Mouse (Mus musculus): ENCODE data around the gene Adamts15. TPM values are rescaled to one million over a fixed set of nuclear protein-coding genes. Genes with fewer than 3 reads are reported as not detected.

Adamts15 gene
- polyA plus RNA-seq, 1 experiment from 2014 or later: 0.91 TPM

DNA sequence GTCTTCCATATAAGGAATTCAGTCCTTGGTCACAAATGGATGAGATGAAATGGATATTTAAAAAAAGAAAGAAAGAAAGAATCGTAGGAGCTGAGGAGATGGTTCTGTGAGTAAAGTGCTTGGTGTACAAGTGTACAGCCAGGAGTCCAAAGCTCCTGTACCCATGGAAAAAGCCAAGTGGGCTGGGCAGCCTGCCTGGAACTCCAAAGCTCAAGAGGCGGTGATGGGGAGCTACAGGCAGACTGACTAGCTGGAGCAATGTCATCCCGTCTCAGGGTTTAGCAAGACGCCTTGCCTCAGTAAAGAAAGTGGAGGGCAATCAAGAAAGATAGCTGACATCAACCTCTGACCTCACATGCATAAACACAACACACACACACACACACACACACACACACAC is 41.5 kb upstream of the Adamts15 start:
- 71% methylated on average over 4 of the region's 4 CpGs for WGBS
- H3K27me3 ChIP-seq (replicated peaks; ENCODE audit: control insufficient read depth, insufficient read depth, low read length): no peaks in the 10 kb centered on the region
- no peak overlapping the region for H3K4me2 ChIP-seq (replicated peaks; ENCODE audit: low read depth)
- TF ChIP-seq CTCF (IDR thresholded peaks at IDR 0.05; ENCODE audit: low read depth): no peak
- H3K36me3 ChIP-seq (ENCODE audit: control insufficient read depth, insufficient read depth): no peaks in the 10 kb centered on the region
- no peak overlapping the region for H3K9ac ChIP-seq (ENCODE audit: low read depth, low read length)
- no peaks in the 10 kb centered on the region for H3K9me3 ChIP-seq (ENCODE audit: control insufficient read depth)
- ATAC-seq: no peak
- no peaks in the 10 kb centered on the region for H3K4me1 ChIP-seq (replicated peaks; ENCODE audit: control insufficient read depth, insufficient read depth, low read length)
- no peak overlapping the region for H3K27ac ChIP-seq (ENCODE audit: low read depth, low read length)
- no peak overlapping the region for H3K4me3 ChIP-seq (ENCODE audit: low read depth, low read length)

GRCm38 (mm10) chr9:30955246-30955645 is 33.0 kb upstream of the Adamts15 start:
- Histone ChIP-seq H3K36me3 (ENCODE audit: control insufficient read depth, insufficient read depth) (no peaks in the 10 kb centered on the region), H3K4me3 (ENCODE audit: low read depth, low read length) (no peak overlapping the region), H3K9me3 (ENCODE audit: control insufficient read depth) (no peaks in the 10 kb centered on the region), H3K4me2 (replicated peaks; ENCODE audit: low read depth) (no peak overlapping the region), H3K27ac (ENCODE audit: low read depth, low read length) (no peak overlapping the region), H3K4me1 (replicated peaks; ENCODE audit: control insufficient read depth, insufficient read depth, low read length) (no peaks in the 10 kb centered on the region), H3K27me3 (replicated peaks; ENCODE audit: control insufficient read depth, insufficient read depth, low read length) (no peaks in the 10 kb centered on the region), H3K9ac (ENCODE audit: low read depth, low read length) (no peak overlapping the region)
- no peak for TF ChIP-seq CTCF (IDR thresholded peaks at IDR 0.05; ENCODE audit: low read depth)
- no peak for ATAC-seq
- 84% methylated on average over 9 of the region's 9 CpGs for WGBS

DNA sequence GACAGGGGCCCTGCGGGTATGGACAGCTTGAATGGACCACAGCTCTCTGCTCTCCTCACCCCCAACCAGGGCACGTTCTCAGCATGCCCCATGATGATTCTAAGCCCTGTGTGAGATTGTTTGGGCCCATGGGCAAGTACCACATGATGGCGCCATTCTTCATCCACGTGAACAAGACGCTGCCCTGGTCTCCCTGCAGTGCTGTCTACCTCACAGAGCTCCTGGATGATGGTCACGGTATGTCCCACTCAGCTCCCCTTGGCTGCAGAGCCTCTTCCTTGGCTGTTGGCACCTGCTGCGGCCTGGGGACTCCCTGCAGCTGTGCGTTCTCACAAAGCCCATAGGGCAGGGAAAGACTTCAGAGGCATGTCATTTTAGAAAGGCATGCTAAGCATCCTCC is 31.0 kb upstream of the Adamts15 start:
- Histone ChIP-seq H3K36me3 (ENCODE audit: control insufficient read depth, insufficient read depth) (no peaks in the 10 kb centered on the region), H3K27me3 (replicated peaks; ENCODE audit: control insufficient read depth, insufficient read depth, low read length) (no peaks in the 10 kb centered on the region), H3K9ac (ENCODE audit: low read depth, low read length) (no peak overlapping the region), H3K4me2 (replicated peaks; ENCODE audit: low read depth) (no peak overlapping the region), H3K27ac (ENCODE audit: low read depth, low read length) (no peak overlapping the region), H3K4me3 (ENCODE audit: low read depth, low read length) (no peak overlapping the region), H3K4me1 (replicated peaks; ENCODE audit: control insufficient read depth, insufficient read depth, low read length) (no peaks in the 10 kb centered on the region), H3K9me3 (ENCODE audit: control insufficient read depth) (no peaks in the 10 kb centered on the region)
- peak; percentile 68 for TF ChIP-seq CTCF (IDR thresholded peaks at IDR 0.05; ENCODE audit: low read depth)
- 56% methylated on average over 8 of the region's 8 CpGs for WGBS
- ATAC-seq: no peak

DNA sequence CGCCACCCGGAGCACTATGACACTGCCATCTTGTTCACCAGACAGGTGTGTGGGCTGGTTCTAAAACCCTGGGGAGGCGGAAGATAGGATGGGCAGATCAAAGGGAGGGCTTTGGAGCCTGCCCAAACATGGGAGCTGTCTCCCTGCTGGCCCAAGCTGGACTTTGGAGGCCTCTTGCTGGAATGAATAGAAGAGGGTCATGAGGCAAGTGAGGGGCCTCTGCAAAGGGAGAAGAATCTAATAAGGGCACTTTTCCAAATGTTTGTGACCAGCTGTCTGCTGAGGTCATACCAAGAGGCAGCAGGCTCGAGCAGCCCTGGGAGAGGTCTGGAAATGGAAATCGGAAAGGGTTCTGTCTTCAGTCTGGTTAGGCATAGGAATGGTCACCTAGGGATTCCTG is 29.2 kb upstream of the Adamts15 start:
- Histone ChIP-seq H3K36me3 (ENCODE audit: control insufficient read depth, insufficient read depth) (no peaks in the 10 kb centered on the region), H3K4me2 (replicated peaks; ENCODE audit: low read depth) (no peak overlapping the region), H3K27ac (ENCODE audit: low read depth, low read length) (no peak overlapping the region), H3K4me1 (replicated peaks; ENCODE audit: control insufficient read depth, insufficient read depth, low read length) (no peaks in the 10 kb centered on the region), H3K4me3 (ENCODE audit: low read depth, low read length) (no peak overlapping the region), H3K27me3 (replicated peaks; ENCODE audit: control insufficient read depth, insufficient read depth, low read length) (no peaks in the 10 kb centered on the region), H3K9me3 (ENCODE audit: control insufficient read depth) (no peaks in the 10 kb centered on the region), H3K9ac (ENCODE audit: low read depth, low read length) (no peak overlapping the region)
- 80% methylated on average over 5 of the region's 5 CpGs for WGBS
- TF ChIP-seq CTCF (IDR thresholded peaks at IDR 0.05; ENCODE audit: low read depth): no peak
- no peak for ATAC-seq

- Histone ChIP-seq H3K27ac (ENCODE audit: low read depth, low read length) (no peak overlapping the region), H3K4me1 (replicated peaks; ENCODE audit: control insufficient read depth, insufficient read depth, low read length) (no peaks in the 10 kb centered on the region), H3K9me3 (ENCODE audit: control insufficient read depth) (no peaks in the 10 kb centered on the region), H3K4me2 (replicated peaks; ENCODE audit: low read depth) (no peak overlapping the region), H3K27me3 (replicated peaks; ENCODE audit: control insufficient read depth, insufficient read depth, low read length) (0 out of 2 replicates have a peak, but pooled peaks cover 4% of the 10 kb centered on the region), H3K36me3 (ENCODE audit: control insufficient read depth, insufficient read depth) (no peaks in the 10 kb centered on the region), H3K9ac (ENCODE audit: low read depth, low read length) (no peak overlapping the region), H3K4me3 (ENCODE audit: low read depth, low read length) (no peak overlapping the region)
- 66% methylated on average over 4 of the region's 4 CpGs for WGBS
- ATAC-seq: no peak
- TF ChIP-seq CTCF (IDR thresholded peaks at IDR 0.05; ENCODE audit: low read depth): no peak
Measured at GRCm38 (mm10) chr9:30950592-30950991, 28.3 kb upstream of the Adamts15 start.

GRCm38 (mm10) chr9:30949971-30950370 is 27.7 kb upstream of the Adamts15 start:
- no peak for TF ChIP-seq CTCF (IDR thresholded peaks at IDR 0.05; ENCODE audit: low read depth)
- 73% methylated on average over 4 of the region's 4 CpGs for WGBS
- ATAC-seq: no peak
- H3K9me3 ChIP-seq (ENCODE audit: control insufficient read depth): no peaks in the 10 kb centered on the region
- no peak overlapping the region for H3K4me2 ChIP-seq (replicated peaks; ENCODE audit: low read depth)
- H3K4me1 ChIP-seq (replicated peaks; ENCODE audit: control insufficient read depth, insufficient read depth, low read length): no peaks in the 10 kb centered on the region
- no peaks in the 10 kb centered on the region for H3K36me3 ChIP-seq (ENCODE audit: control insufficient read depth, insufficient read depth)
- H3K27me3 ChIP-seq (replicated peaks; ENCODE audit: control insufficient read depth, insufficient read depth, low read length): 0 out of 2 replicates have a peak, but pooled peaks cover 4% of the 10 kb centered on the region
- H3K4me3 ChIP-seq (ENCODE audit: low read depth, low read length): no peak overlapping the region
- H3K27ac ChIP-seq (ENCODE audit: low read depth, low read length): no peak overlapping the region
- H3K9ac ChIP-seq (ENCODE audit: low read depth, low read length): no peak overlapping the region

DNA sequence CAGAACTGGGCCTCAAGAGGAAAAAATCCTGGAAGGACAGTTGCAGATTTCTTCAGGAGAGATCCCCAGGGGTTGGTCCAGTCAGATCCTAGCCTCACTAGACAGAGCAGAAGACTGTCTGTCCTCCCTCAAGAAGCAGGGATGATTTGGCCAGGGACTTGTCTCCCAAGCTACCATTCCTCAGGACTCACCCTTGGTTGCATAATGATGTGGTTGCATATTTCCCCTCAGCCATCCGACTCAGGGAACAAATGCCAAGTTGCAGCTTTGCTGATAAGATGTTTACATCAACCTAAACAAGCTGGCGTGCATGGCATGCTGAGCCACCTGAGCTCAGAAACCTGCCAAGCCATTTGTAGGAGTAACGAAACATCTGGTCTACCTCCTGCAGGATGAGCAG is 27.2 kb upstream of the Adamts15 start:
- Histone ChIP-seq H3K4me1 (replicated peaks; ENCODE audit: control insufficient read depth, insufficient read depth, low read length) (no peaks in the 10 kb centered on the region), H3K27me3 (replicated peaks; ENCODE audit: control insufficient read depth, insufficient read depth, low read length) (peaks cover 5% of the 10 kb centered on the region; the same call in 1 of the 2 replicates), H3K9me3 (ENCODE audit: control insufficient read depth) (no peaks in the 10 kb centered on the region), H3K4me3 (ENCODE audit: low read depth, low read length) (no peak overlapping the region), H3K36me3 (ENCODE audit: control insufficient read depth, insufficient read depth) (no peaks in the 10 kb centered on the region), H3K27ac (ENCODE audit: low read depth, low read length) (no peak overlapping the region), H3K9ac (ENCODE audit: low read depth, low read length) (no peak overlapping the region), H3K4me2 (replicated peaks; ENCODE audit: low read depth) (no peak overlapping the region)
- 71% methylated on average over 3 of the region's 3 CpGs for WGBS
- no peak for ATAC-seq
- no peak for TF ChIP-seq CTCF (IDR thresholded peaks at IDR 0.05; ENCODE audit: low read depth)

Measured in intestine, postnatal 0 days (tissue).